Comparison of ENCODE assay signal across 8 mouse cellular contexts in genomic region chr6:119389089-119389488, GRCm38 (mm10). TPM values are rescaled to one million over a fixed set of nuclear protein-coding genes. Genes with fewer than 3 reads are reported as not detected.
DNase-seq lines count a peak whose midpoint lies in the region; ATAC-seq and TF ChIP-seq lines count a peak whose summit lies in the region.

No protein-coding gene starts in this region.

- in situ Hi-C loops in ES-E14 (cut with MboI; ENCODE audit: low sequenced_read_pairs in 2 of 2, unreplicated experiment in 2 of 2): no loop called here

- H3K4me2 ChIP-seq in forebrain, embryonic 16.5 days (ENCODE audit: low read length): peak overlapping the region; percentile 60

- peaks cover 4% of the 10 kb centered on the region for H3K4me1 ChIP-seq in heart, adult 2 months (ENCODE audit: control insufficient read depth, insufficient read depth, low read length)
- H3K4me1 ChIP-seq in ES-E14 (ENCODE audit: control insufficient read depth in 2 of 2, insufficient read depth in 2 of 2, low read length in 2 of 2, poor library complexity in 1 of 2): peaks cover 0 to 2% of the 10 kb centered on the region in 2 experiments; a peak in 1 of 4 replicates
- H3K4me1 ChIP-seq in forebrain, embryonic 16.5 days (replicated peaks; ENCODE audit: control insufficient read depth, insufficient read depth, low read length): peaks cover 20% of the 10 kb centered on the region

- ATAC-seq in forebrain, embryonic 16.5 days: peak; percentile 24

- TF ChIP-seq EP300 in heart, adult 2 months (IDR thresholded peaks at IDR 0.05; ENCODE audit: insufficient read depth, low read depth, low read length): no peak

- WGBS in heart, adult 2 months: 6% methylated on average over 10 of the region's 10 CpGs
- 21% methylated on average over 10 of the region's 10 CpGs for WGBS in forebrain, embryonic 16.5 days
- 1% methylated on average over 10 of the region's 10 CpGs for WGBS in macrophage (ENCODE audit: missing documents)

- no peak for TF ChIP-seq POLR2A in heart, adult 2 months (IDR thresholded peaks at IDR 0.05; ENCODE audit: insufficient read depth, low read depth, low read length)

- peak overlapping the region; percentile 89 for H3K9ac ChIP-seq in heart, adult 2 months (ENCODE audit: low read depth, low read length)
- H3K9ac ChIP-seq in ES-E14 (ENCODE audit: insufficient read depth, low read depth, low read length, poor library complexity, severe bottlenecking): peak overlapping the region; percentile 62; the same call in 1 of the 2 replicates
- peak overlapping the region; percentile 71 for H3K9ac ChIP-seq in forebrain, embryonic 16.5 days (replicated peaks; ENCODE audit: low read depth, low read length)

- DNase-seq in heart, adult 2 months: no peak
- no peak for DNase-seq in heart, postnatal 36 days
- DNase-seq in ES-E14 (ENCODE audit: low read depth, low spot score): no peak
- DNase-seq in Muller cell, postnatal 12 days (ENCODE audit: inconsistent ontology term): no peak
- no peak for DNase-seq in retina, postnatal 1 day
- DNase-seq in layer of hippocampus, adult 11-12 months (ENCODE audit: low spot score): no peak

- H3K4me3 ChIP-seq in heart, adult 2 months: peak overlapping the region; percentile 78
- H3K4me3 ChIP-seq in ES-E14 (ENCODE audit: insufficient read depth in 1 of 2, low read depth in 1 of 2, low read length in 2 of 2, poor library complexity in 1 of 2, severe bottlenecking in 1 of 2) (peak overlapping the region; percentile 58 to 72), macrophage (ENCODE audit: inconsistent target) (peak overlapping the region; percentile 77)
- H3K4me3 ChIP-seq in forebrain, embryonic 16.5 days (replicated peaks; ENCODE audit: low read length): peak overlapping the region; percentile 84

- no peak for TF ChIP-seq CTCF in heart, adult 2 months (IDR thresholded peaks at IDR 0.05)

- H3K27me3 ChIP-seq in heart, adult 2 months (ENCODE audit: control insufficient read depth, insufficient read depth, low read length): no peaks in the 10 kb centered on the region
- no peaks in the 10 kb centered on the region for H3K27me3 ChIP-seq in forebrain, embryonic 16.5 days (replicated peaks; ENCODE audit: control insufficient read depth, insufficient read depth, low read length)

- peak overlapping the region; percentile 84 for H3K27ac ChIP-seq in heart, adult 2 months
- no peak overlapping the region for H3K27ac ChIP-seq in ES-E14 (ENCODE audit: insufficient read depth, low read depth, low read length, poor library complexity, severe bottlenecking)
- H3K27ac ChIP-seq in forebrain, embryonic 16.5 days (ENCODE audit: low read length): peak overlapping the region; percentile 87
- peak overlapping the region; percentile 81 for H3K27ac ChIP-seq in macrophage

- peaks cover 13% of the 10 kb centered on the region for H3K36me3 ChIP-seq in heart, adult 2 months (ENCODE audit: control insufficient read depth, insufficient read depth, low read length)
- H3K36me3 ChIP-seq in ES-E14 (ENCODE audit: control insufficient read depth, insufficient read depth, low read length, poor library complexity, severe bottlenecking): no peaks in the 10 kb centered on the region; the same call in 1 of the 2 replicates
- H3K36me3 ChIP-seq in forebrain, embryonic 16.5 days (ENCODE audit: control insufficient read depth, insufficient read depth): no peaks in the 10 kb centered on the region
- no peaks in the 10 kb centered on the region for H3K36me3 ChIP-seq in macrophage (ENCODE audit: inconsistent target)

- intact Hi-C loops in heart, adult 2 months (cut with DNase I): loop anchor here (2.0 to 5.0 kb wide), 2 partner anchors 33 to 42 kb away; no protein-coding TSS in a partner anchor
- intact Hi-C loops in heart, postnatal 36 days (cut with DNase I): no loop called here

- H3K79me2 ChIP-seq in heart, adult 2 months (replicated peaks; ENCODE audit: control insufficient read depth, insufficient read depth, low read length): peaks cover 7% of the 10 kb centered on the region
- H3K79me2 ChIP-seq in macrophage (ENCODE audit: inconsistent target): peaks cover 40% of the 10 kb centered on the region

- no peaks in the 10 kb centered on the region for H3K9me3 ChIP-seq in ES-E14 (ENCODE audit: control insufficient read depth, insufficient read depth, low read depth, low read length)
- H3K9me3 ChIP-seq in forebrain, embryonic 16.5 days (ENCODE audit: control insufficient read depth, low read length): no peaks in the 10 kb centered on the region

TF ChIP-seq in ES-E14, 5 proteins besides CTCF, POLR2A, EP300 and RAD21:
- TF ChIP-seq ZNF384 (IDR thresholded peaks at IDR 0.05; ENCODE audit: low read depth, low read length) (no peak), ZC3H11A (IDR thresholded peaks at IDR 0.05; ENCODE audit: borderline replicate concordance, low read depth, low read length) (no peak), CHD2 (IDR thresholded peaks at IDR 0.05; ENCODE audit: low read depth, low read length) (no peak), HCFC1 (IDR thresholded peaks at IDR 0.05; ENCODE audit: borderline replicate concordance, insufficient read depth, low read length) (no peak), MAFK (IDR thresholded peaks at IDR 0.05; ENCODE audit: insufficient read depth, low read depth, low read length) (no peak)

RNA-seq across cellular contexts. Expression of gene Adipor2, which starts 28.4 kb away (rescaled TPM):
- total RNA-seq in heart, adult 2 months (2021): 10 to 100 TPM; 62.7 to 63.6 TPM
- polyA plus RNA-seq in heart, adult 2 months (2012; rRNA removed): 57.0 and 72.2 TPM in 2 replicates
- 10 to 100 TPM; 61.9 to 65.0 TPM for total RNA-seq in heart, postnatal 36 days (2021)
- 59.4 and 81.2 TPM in 2 replicates for total RNA-seq in ES-E14 (2012; rRNA removed)
- polyA plus RNA-seq in forebrain, embryonic 16.5 days (2015; fragmentation: Nextera tagmentation; extraction: Ambion mirVana): 40.9 and 47.4 TPM in 2 replicates
- 10 to 100 TPM in 25 of 26 experiments, 1 to 10 TPM in 1; 9.1 to 30.1 (median 20.5) TPM for total RNA-seq in macrophage (2018; cell fraction: chromatin; rRNA removed)
- 10 to 100 TPM; 42.9 to 63.6 (median 57.2) TPM for total RNA-seq in macrophage (2018; cell fraction: cytosol; rRNA removed)
- total RNA-seq in macrophage (2018; cell fraction: nucleus; rRNA removed): 10 to 100 TPM; 17.8 to 62.8 (median 40.8) TPM
- 38.1 to 45.9 TPM (median 44.4 TPM) in 3 replicates for polyA plus RNA-seq in macrophage (2018)

RNA-seq across cellular contexts. Expression of gene Lrtm2, which starts 58.5 kb away (rescaled TPM):
- total RNA-seq in heart, adult 2 months (2021): under 1 TPM; 0.61 to 0.73 TPM
- polyA plus RNA-seq in heart, adult 2 months (2012; rRNA removed): 0.47 and 0.57 TPM in 2 replicates
- total RNA-seq in heart, postnatal 36 days (2021): under 1 TPM; 0.08 to 0.25 TPM
- total RNA-seq in ES-E14 (2012; rRNA removed): 1.3 and 1.5 TPM in 2 replicates
- polyA plus RNA-seq in forebrain, embryonic 16.5 days (2015; fragmentation: Nextera tagmentation; extraction: Ambion mirVana): 4.5 and 7.9 TPM in 2 replicates
- total RNA-seq in macrophage (2018; cell fraction: chromatin; rRNA removed): not detected
- not detected for total RNA-seq in macrophage (2018; cell fraction: cytosol; rRNA removed)
- not detected for total RNA-seq in macrophage (2018; cell fraction: nucleus; rRNA removed)
- not detected in 3 replicates for polyA plus RNA-seq in macrophage (2018)
